Mouse (Mus musculus) erythroid progenitor cell, adult 5-6 weeks (primary cell): Measurements from ENCODE around the gene Gnat1. TPM values are rescaled to one million over a fixed set of nuclear protein-coding genes. Genes with fewer than 3 reads are reported as not detected.

Experiments used
- ATAC-seq: replicated peaks from 2 replicates; pipeline ENCODE4 v1.8.0; 2016; ENCODE audit warnings: moderate number of reproducible peaks, mild to moderate bottlenecking, moderate TSS enrichment, inconsistent platforms; ENCODE audit not compliant: poor library complexity, low FRiP score, severe bottlenecking
- total RNA-seq, 2 experiments: library from RNA; stranded (forward) in 1 of 2; stranded (reverse) in 1 of 2; fragments of 150-400 nt in 1 of 2; fragments of 186-747, 209-891 nt in 1 of 2; gene quantifications; 2 replicates each; pipeline versions ENCODE4 v1.2.3 to v1.2.4; 2015 to 2017; ENCODE audit warnings: low replicate concordance in 2 of 2

Gnat1 gene
- total RNA-seq, 2 experiments from 2014 or later, result not detected

GRCm38 (mm10) chr9:107702606-107703185 is 23.2 kb upstream of the Gnat1 start:
- ATAC-seq, result no peak

DNA sequence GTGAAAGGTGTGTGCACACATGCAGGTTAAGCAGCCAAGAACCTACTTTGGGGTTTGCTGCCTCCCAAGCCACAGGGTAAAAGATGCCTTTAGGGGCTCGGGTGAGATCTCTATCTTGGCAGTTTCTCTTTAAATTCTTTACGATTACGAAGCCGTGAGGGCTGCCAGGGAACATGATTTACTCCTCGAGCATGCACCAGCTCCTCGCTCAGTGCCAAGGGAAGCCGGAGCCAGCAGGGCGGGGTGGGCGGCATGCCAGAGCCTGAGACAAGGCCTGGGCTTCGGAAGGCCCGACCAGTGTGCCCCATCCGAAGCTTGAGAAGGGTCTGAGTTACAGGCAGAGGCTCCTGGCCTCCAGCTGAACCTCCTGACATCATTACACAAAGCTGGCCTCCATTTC is 22.1 kb upstream of the Gnat1 start:
- ATAC-seq, result no peak

DNA sequence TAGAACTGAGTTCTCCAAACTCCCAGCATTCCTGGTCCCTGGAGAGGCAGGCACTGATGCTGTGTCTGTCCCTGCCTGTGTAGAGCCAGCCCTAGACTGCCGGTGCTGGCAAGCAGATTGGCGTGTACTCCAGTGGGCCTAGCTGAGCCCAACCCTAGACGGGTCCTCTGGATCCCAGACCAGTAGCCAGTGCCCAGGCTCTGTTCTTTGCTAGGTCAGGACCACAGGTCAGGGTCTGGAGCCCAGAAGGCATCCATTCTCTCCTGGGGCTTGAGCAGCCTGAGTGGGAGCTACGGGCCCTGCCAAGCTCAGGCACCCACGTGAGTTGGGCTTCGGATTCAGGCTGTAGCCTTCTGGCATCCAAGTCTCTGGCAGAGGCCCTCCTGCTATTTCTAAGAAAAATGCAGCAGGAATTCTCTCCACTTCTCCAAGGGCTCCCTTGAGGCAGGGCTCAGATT is 20.6 kb upstream of the Gnat1 start:
- no peak for ATAC-seq

DNA sequence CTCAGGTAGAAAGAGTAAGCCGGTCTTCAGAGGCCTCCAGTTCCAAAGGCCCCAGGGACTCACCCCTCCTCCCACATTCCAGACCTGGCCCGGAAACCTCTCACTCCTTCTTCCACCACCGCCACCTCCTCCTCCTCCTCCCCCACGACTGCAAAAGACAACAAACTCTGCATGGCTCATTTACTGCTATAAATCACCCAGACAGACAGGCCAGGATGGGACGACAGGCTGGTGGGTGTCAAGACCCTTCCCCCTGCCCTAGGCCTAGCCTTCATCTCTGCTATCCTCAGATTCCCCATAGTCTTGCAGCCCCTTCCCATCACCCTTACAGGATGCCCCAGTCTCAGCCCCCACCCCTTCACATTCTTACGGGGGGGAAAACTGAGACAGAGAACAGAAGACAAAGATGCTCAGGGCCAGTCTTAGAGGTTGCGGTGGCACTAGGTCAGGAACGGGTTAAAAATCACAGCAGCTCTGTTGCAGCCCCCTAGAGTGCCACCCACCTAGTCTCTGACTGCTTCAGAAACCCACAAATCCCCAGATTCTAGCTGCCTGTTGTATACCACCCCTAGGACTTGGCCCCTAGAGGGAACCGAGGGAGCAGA is 20.0 kb upstream of the Gnat1 start:
- ATAC-seq, result no peak

- no peak for ATAC-seq
Measured at GRCm38 (mm10) chr9:107698611-107699190, 19.2 kb upstream of the Gnat1 start.

DNA sequence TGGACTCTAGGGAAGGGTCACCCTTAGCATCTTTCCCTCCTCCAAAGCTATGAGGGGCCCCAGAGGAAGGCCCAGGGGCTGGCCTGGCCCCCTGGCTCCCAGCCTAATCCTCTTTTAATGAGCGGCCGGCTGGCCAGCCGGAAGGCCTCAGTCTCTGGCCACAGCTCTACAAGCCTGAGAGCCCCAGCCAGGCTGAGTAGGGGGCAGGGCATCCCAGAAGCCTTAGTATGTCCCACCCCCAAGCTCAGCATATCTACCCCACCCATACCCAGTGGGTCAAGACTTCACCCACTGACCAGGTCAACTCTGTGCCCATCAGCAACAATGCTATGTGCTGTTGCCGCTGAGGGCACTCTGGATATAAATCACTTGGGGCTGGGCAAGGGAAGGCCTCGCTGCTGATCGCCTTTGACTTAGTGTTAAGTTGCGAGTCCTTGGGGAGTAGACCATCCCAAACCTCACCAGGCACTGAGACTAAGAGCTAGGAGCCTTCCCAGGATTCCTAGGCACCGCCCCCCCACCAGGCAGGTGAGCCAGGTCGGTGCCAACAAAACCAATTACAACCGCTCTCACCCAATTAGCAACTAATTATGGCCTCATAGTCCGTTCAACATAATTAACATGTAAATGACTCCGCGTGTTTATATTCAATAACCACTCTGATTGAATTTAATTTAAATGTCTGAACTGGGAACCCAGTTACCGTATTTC is 18.5 kb upstream of the Gnat1 start:
- no peak for ATAC-seq

DNA sequence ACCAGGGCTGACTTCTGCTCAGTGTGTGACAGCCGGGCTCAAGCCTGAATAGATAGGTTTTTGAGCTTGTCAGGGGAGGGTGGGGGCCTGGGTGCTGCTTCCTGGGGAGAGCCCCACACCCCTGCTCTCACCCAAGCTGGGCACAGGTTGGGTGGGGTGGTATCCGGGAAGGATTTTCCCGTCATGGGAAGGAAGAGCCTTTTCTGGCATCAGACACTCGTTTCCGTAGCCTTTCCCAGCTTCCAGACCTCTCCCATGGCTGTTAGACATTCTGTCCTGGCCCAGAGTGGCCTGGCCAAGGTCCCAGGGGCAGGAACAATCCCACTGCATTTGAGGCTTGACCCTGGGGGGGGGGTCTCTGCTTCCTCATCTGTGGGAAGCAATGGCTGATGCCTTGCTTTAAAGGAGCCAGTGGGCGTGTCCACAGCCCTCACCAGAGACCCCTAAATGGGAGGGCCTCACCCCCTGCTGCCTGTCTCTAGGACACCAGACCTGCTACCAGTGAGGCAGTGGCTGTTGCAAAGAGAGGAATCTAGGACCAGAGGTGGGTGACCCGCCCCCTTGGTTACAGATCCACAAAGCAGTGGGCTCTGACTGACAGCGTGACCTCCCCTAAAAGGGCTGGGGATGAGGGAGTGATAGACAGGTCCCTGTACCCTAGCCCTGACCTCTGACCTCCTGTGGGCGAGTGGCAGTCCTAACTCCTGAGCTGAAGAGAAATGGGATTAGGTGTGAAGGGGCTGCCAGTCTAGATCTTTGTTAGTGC is 17.5 kb upstream of the Gnat1 start:
- ATAC-seq, result no peak

DNA sequence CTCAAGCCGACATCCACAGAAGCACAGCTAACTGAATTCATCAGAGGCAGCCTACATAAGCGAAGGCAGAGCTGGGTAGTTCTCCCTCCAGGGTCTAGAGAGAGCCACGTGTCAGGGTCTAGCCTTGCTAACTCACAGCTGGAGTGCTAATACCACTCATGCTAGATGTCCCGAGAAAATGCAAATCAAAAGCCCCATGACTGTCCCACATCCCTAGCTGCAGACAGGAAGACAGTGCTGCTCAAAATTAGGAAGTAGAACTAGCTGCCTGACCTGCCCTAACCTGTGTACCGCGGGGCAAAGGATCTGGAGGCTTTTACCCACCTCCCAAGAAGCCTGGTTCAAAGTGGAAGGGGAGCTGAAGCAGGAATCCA is 16.6 kb upstream of the Gnat1 start:
- ATAC-seq, result no peak

GRCm38 (mm10) chr9:107695441-107696105 is 16.1 kb upstream of the Gnat1 start:
- ATAC-seq, result no peak

DNA sequence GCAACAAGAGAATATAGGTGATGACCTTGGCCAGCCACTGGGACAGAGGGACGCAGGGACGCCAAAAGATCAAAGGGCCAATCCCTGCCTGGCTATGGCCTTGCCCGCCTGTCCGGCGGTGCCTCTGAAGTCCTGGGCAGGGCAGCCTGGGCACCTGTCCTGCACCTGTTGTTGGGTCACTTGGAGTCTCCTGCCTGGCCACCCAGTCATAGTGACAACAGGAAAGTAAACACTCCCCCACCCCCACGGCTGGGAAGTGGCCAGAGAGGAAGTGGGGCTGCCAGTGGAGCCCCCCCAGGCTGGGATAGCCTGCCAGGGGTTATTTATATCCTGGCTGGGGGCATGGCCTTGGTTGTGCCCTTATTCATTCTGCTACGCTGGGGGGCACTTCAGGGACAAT is 15.1 kb upstream of the Gnat1 start:
- no peak for ATAC-seq

DNA sequence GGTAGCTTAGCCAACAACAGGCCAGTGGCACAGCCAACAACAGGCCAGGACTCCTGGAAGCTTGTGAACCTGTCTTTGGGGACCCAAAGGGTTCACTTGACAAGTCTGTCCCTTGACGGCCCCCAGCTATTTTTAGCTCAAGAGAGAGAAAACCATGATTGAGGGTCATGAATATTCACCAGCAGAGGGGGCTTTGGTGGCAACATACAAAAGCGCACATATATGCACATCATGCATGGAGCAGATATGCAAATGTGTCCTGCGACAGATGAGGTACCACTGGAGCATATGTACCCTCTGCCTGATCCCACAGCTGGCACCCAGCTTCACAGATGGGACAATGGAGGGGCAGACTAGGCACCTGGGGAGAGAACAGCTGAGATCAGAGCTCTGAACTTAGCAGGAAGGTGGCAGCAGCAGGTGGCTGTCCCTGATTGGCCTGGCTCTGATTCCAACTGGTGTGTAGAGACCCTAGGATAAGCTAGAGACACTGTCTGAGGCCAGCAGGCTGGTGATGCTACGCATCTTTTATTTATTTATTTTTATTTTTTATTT is 14.0 kb upstream of the Gnat1 start:
- no peak for ATAC-seq

DNA sequence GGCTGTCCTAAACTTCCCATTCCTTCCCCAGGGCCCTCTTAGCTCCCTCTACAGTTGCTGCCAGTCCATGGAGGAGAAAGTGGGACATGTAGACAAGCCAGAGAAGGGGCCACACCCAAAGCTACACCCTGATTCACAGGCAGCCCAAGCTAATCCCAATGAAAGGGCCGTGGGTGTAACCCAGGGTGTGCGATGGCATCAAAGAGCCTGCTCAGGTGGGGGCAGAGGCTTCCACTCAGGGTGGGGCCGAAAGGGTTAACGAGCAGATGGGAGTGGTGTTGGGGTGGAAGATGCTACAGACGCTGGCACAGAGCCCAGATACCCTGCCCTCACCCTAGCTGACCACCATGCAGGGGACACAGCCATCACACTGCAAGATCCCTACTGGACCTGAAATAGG is 13.3 kb upstream of the Gnat1 start:
- no peak for ATAC-seq

DNA sequence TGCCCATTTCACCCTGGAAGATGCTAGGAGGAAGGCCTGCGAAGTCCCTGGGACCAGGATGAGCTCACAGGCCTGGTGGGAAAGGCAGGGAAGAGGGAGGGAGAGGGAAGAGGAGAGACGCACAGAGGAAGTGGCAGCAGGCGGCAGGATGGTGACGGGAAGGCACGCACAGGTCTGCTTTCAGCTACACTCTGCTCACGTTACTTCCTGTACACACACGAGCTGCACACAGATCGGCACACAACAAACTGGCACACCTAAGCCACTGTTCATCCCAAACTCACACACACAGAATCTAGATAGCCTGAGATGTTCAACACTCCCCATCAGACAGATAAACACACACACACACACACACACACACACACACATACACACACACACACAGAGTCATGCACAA is 10.9 kb upstream of the Gnat1 start:
- ATAC-seq, result no peak

GRCm38 (mm10) chr9:107688939-107689338 is 9.4 kb upstream of the Gnat1 start:
- ATAC-seq, result no peak

DNA sequence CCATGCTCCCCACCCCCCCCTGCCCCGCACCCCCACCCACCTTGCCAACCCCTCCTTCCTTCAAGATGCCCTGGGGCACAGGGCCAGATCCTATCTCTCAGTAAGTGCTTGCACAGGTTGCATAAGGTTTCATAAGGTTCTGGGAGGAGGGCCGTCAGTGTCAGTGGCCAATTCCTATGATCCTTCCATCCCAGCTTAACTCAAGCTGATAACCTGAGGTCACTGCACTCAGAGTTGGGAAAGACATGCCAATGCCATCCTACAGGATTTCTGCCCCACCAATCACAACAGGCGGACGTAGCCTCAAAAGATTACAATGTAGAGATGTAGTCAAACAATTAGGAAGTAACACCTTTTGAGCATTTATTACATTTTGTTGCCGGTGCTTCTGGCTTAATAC is 8.9 kb upstream of the Gnat1 start:
- no peak for ATAC-seq

GRCm38 (mm10) chr9:107685231-107685981 is 5.9 kb upstream of the Gnat1 start:
- no peak for ATAC-seq

- no peak for ATAC-seq
Measured at GRCm38 (mm10) chr9:107682405-107682804, 2.9 kb upstream of the Gnat1 start.

- no peak for ATAC-seq
Measured at GRCm38 (mm10) chr9:107678861-107679260, 651 bp downstream of the Gnat1 start.
